Mouse (Mus musculus) cerebellum, adult 11 months (tissue): ENCODE measurements at regions not wholly inside any gene's neighbourhood (a gene's known extent, or its start where the extent isn't known, plus 50 kb on each side); places are given as distances from the start of the nearest gene placed in this dataset.

Experiments used
- DNase-seq: peaks from one replicate; pipeline ENCODE4 v3.0.0; 2022

GRCm38 (mm10) chr12:54382061-54382460 is 178.4 kb upstream of the Egln3 start:
- DNase-seq, result no peak

GRCm38 (mm10) chr12:54380322-54380721 is 176.7 kb upstream of the Egln3 start:
- no peak for DNase-seq

- no peak for DNase-seq
Observed at GRCm38 (mm10) chr12:54378576-54378975, 174.9 kb upstream of the Egln3 start.

DNA sequence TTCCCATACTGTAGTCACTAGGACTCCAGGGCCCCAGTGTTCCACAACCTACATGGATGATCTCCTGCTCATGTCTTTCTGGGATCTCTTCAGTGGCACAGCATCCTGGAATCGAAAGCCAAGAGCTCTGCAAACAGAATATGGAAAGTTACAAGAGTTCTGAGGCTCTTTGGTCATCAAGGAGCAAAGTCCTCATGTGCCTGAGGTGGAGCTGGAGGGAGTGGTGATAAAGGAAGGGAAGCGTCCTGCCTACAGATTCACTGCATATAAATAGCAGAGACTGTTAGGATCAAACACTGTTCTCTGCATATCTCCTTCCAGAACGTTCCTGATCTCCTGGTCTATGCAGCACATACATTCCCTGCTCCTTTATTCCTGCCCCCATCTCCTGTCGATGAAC is 170.4 kb upstream of the Egln3 start:
- DNase-seq, result no peak

DNA sequence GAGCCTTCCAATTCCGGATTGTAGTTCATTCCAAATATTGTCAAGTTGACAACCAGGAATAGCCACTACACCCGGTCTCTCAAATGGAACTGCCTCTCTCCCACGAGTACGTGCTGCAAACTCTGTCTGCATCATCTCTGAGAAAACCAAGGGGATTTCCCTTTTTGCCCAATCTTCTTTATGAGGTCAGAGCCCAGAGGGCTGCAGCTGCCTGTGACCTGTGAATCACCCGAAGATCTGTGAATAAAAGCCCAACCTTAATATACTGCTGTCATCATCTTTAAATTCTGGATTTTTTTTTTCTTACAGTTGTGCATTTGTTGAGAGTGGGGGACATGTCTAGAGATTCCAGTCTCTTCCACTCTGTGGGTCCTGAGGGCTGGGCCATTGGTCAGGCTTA is 165.6 kb upstream of the Egln3 start:
- DNase-seq, result no peak

- no peak for DNase-seq
Observed at GRCm38 (mm10) chr12:54364381-54365095, 160.9 kb upstream of the Egln3 start.

DNA sequence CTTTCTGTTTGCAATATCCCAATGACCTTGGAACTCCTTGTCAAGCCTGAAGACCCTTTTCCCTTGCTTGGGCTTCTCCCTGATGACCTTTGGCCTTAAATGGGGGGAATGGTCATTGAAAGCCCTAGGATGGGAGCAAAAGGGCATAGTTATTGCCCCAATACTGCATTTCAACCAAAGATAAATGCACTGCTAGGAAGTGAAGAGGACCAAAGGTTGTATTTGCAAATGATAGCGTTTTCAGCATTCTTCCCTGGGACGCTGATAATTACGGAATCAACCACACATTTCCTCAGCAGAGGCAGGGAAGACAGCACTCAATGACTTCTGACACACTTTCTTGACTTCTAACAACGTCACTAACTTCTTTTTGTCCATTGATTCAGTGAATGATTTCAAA is 158.1 kb upstream of the Egln3 start:
- no peak for DNase-seq

DNA sequence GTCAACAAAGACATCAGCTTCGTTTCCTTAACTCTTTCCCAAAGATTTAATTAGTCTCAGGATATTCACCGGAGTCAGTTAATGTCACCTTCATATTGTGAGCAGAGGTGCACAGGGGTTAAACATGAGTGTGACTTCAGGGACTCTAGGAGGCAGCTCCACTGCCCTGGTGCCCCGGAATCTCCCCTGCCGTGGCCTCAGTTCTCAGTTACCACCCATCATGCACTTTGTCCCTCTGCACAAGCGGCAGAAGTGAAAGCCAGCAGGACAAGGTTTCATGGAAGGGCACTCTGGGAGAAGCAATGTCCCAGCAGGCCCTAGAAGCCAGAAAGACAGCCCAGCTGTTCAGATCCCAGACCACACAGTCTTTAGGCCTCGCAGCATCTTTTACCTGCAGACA is 150.5 kb upstream of the Egln3 start:
- no peak for DNase-seq

DNA sequence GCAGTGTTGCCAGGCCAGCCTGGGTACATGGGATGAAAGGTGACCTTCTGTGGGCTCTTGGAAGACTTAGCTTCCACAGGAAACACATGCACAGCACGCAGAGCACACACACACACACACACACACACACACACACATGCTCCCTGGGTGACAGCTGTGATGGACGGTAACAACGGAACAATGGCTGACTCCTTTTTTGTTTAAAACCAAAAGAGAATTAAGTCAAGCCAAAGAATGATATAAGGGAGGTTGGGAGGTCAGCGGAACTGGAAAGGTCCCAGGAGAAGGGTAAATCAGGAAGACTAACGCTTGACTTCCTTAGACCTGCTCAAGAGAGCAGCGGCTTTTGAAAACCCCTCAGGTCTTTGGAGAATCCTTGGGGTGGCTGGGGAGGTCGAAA is 150.0 kb upstream of the Egln3 start:
- DNase-seq, result no peak

GRCm38 (mm10) chr12:54352963-54353606 is 149.4 kb upstream of the Egln3 start:
- DNase-seq, result no peak

DNA sequence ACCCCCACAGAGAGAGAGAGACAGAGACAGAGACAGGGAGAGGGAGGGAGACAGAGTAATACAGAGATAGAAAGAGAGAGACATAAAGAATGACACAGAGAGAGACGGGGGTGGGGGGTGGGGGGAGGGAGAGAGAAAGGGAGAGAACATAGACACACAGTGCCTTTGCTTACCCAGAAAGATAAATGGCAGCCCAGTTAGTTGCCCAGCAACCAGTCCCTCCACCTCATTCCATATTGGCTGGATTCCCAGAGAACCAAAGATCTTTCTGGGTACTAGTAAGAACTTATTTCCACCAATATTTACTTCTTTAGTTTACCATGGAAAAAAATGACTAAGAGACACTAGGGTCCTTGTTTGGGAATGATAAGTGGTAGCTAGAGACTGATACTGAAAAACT is 146.6 kb upstream of the Egln3 start:
- no peak for DNase-seq

- DNase-seq, result no peak
Observed at GRCm38 (mm10) chr12:54349403-54349802, 145.7 kb upstream of the Egln3 start.

GRCm38 (mm10) chr12:54343493-54343892 is 139.8 kb upstream of the Egln3 start:
- no peak for DNase-seq

DNA sequence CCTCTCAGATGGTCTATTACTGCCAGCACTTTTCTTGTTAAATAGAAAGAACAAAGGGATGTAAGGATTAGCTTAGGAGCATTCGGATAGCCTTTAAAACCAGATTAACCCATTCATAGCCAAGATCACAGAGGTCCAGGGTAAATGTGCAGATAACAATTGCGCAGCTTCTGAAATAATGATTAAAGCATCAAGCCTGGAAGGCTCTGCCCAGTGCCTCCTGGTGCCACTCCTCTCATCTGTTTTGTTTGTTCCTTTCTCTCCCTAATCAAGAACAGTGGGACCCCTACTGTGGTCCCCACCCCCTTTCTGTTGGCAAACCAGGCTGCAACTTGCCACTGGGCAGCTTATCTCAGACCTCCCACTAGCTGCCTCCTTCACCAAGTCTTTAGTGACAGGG is 131.8 kb upstream of the Egln3 start:
- no peak for DNase-seq

DNA sequence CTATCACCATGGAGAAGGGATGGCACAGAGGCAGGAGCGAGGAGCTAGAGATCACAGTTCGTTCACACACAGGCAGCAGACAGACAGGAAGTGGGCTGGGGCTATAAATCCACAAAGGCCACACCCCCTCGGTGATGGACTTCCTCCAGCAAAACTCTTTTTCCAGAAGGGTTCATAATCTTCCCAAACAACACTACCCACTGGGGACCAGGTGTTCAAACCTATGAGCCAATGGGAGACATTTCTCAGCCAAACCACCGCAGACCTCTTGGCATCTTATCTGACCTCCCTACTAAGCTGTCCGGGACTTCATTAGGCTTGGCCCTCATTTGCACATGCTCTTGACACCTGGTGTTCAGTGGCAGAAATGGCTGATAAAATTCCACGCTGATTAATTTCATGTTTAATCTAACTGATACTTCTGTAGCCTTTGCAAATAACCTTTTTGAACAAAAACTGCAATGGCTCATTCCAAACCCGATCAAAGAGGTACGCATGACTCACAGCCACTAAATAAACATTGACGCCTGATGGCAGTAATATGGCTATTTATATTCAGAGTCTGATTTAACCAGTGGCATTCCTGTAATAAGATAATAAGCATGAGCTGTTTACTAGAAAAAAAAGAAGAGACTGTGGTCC is 131.0 kb upstream of the Egln3 start:
- no peak for DNase-seq

- DNase-seq, result no peak
Observed at GRCm38 (mm10) chr12:54333632-54334321, 130.1 kb upstream of the Egln3 start.

DNA sequence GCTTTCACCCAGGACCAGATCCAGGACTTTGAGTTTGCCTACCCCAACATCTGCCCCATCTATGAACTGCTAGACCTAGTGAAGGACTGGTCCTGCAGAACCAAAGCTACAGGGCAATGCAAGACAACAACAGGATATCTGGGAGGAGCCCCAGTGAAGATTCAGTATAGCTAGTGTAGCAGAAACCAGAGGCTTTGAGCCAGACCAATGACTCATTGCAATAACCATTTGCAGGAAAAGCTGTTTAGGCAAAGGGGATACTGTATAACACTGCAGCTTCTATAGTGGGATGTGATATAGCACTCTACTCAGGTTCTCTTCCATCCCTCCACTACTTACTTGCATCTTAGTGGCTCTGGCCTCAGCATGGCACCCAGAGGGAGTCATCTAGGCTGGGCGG is 123.8 kb upstream of the Egln3 start:
- no peak for DNase-seq

- DNase-seq, result no peak
Observed at GRCm38 (mm10) chr12:54326571-54326970, 122.9 kb upstream of the Egln3 start.

GRCm38 (mm10) chr12:54320533-54320932 is 116.9 kb upstream of the Egln3 start:
- DNase-seq, result no peak

GRCm38 (mm10) chr12:54316980-54317471 is 113.4 kb upstream of the Egln3 start:
- DNase-seq, result no peak

GRCm38 (mm10) chr12:54316066-54316567 is 112.5 kb upstream of the Egln3 start:
- DNase-seq, result no peak

DNA sequence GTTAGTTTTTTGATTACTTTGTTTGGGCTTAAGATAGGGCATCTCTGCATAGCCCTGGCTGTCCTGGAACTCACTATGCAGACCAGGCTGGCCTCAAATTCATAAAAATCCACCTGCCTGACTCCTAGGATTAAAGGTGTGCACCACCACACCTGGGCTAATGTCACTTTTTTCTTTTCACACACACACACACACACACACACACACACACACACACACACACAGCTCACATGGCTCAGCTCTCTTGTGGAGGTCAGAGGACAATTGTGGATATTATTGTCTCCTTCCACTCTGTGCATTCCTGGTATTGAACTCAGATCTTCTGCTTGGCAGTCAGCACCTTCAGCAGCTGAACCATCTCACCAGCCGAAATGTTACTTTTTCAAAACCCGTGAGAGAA is 110.5 kb upstream of the Egln3 start:
- no peak for DNase-seq

GRCm38 (mm10) chr12:54313211-54313845 is 109.7 kb upstream of the Egln3 start:
- DNase-seq, result peak; percentile 37
